Mouse (Mus musculus) kidney, postnatal 0 days (tissue): ENCODE results near the gene Micu1. TPM values are rescaled to one million over a fixed set of nuclear protein-coding genes. Genes with fewer than 3 reads are reported as not detected.

Experiments used
- ATAC-seq: fragments of 200-750 bp; cut with Nextera tagmentation; replicated peaks from 2 replicates; pipeline ENCODE4 v1.8.0; 2017; ENCODE audit warnings: low read depth, moderate number of reproducible peaks, moderate TSS enrichment, moderate library complexity; ENCODE audit not compliant: low FRiP score
- DNase-seq: peaks from one replicate; pipeline ENCODE4 v3.0.0-alpha.2; 2016; ENCODE audit warnings: low spot score
- H3K27ac ChIP-seq: fragments of 300-500 bp; sonication (generic); 2 replicates; pipeline ENCODE4 v1.5.1; 2014; ENCODE audit warnings: mild to moderate bottlenecking
- H3K27me3 ChIP-seq: fragments of 300-500 bp; sonication (generic); 2 replicates; pipeline ENCODE4 v1.6.1; 2014; ENCODE audit warnings: low read length, mixed read lengths; ENCODE audit not compliant: insufficient read depth
- H3K36me3 ChIP-seq: fragments of 300-500 bp; sonication (generic); 2 replicates; pipeline ENCODE4 v1.6.1; 2014; ENCODE audit warnings: low read length, mixed read lengths; ENCODE audit not compliant: insufficient read depth
- H3K4me1 ChIP-seq: fragments of 300-500 bp; sonication (generic); replicated peaks from 2 replicates; pipeline ENCODE4 v1.6.1; 2014; ENCODE audit warnings: antibody characterized with exemption, low read length, mixed read lengths; ENCODE audit not compliant: insufficient read depth
- H3K4me2 ChIP-seq: fragments of 300-500 bp; sonication (generic); 2 replicates; pipeline ENCODE4 v1.6.1; 2014; ENCODE audit warnings: mild to moderate bottlenecking, low read length, moderate library complexity, mixed read lengths
- H3K4me3 ChIP-seq: fragments of 300-500 bp; sonication (generic); replicated peaks from 2 replicates; pipeline ENCODE4 v1.5.1; 2014; ENCODE audit warnings: low read depth, low read length
- H3K9ac ChIP-seq: fragments of 300-500 bp; sonication (generic); 2 replicates; pipeline ENCODE4 v1.6.1; 2014; ENCODE audit warnings: low read depth, low read length
- H3K9me3 ChIP-seq: fragments of 300-500 bp; sonication (generic); replicated peaks from 2 replicates; pipeline ENCODE4 v1.6.1; 2016; ENCODE audit warnings: low read length, inconsistent platforms, mixed read lengths
- CTCF ChIP-seq: IDR thresholded peaks from 2 replicates; pipeline ENCODE4 v1.5.1; 2016; ENCODE audit warnings: antibody characterized with exemption, low read depth, mild to moderate bottlenecking, moderate library complexity
- WGBS: fragments of 180-500 bp; shearing (Covaris S2); extraction: QIAGEN DNeasy Blood & Tissue Kit; methylation state at CpG from one replicate; pipeline ENCODE4 v1.1.7; 2014; 5-methylcytosine and 5-hydroxymethylcytosine counted together
- polyA plus RNA-seq: library from polyadenylated mRNA; unstranded; fragments of >200 nt; fragmentation: Nextera tagmentation; extraction: Ambion mirVana; gene quantifications from 2 replicates; pipeline ENCODE4 v1.2.1, GENCODE M21; 2015

Gene Micu1
- polyA plus RNA-seq, 1 experiment from 2014 or later = 60.9 TPM

DNA sequence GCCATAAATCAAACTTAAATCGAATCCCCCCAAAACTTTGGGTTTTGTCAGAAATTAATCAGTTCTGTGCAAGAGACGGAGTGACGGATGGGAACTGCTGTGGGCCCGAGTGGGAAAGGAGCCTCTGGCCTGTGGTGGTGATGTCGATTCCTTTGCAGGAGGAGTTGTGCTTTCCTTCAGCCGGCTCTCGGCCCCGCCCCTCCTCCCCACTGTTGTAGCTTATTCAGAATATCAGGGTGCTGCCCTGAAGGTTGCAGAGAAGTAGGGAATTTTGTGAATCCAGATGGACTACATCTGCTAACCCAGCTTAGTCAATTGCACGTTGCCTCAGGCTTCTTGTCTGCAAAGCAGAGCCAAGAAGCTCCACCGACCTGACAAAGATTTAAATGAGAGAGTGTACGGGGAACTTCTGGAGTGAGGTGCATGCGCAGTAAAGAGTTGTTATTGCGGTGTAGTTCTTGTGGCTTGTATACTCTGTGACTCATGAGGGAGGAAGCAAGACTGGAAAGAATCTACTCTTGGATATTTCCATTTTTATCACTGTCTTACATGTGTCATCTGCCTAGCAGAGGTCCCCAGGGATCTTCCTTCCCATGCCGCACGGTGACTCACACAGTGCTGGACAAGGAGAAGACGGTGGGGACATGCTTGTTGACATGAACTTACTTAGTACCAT lies 123.0 kb downstream of the Micu1 start:
- no peak for DNase-seq
- no peaks in the 10 kb centered on the region for H3K9me3 ChIP-seq
- WGBS = 65% methylated on average over 16 of the region's 16 CpGs

DNA sequence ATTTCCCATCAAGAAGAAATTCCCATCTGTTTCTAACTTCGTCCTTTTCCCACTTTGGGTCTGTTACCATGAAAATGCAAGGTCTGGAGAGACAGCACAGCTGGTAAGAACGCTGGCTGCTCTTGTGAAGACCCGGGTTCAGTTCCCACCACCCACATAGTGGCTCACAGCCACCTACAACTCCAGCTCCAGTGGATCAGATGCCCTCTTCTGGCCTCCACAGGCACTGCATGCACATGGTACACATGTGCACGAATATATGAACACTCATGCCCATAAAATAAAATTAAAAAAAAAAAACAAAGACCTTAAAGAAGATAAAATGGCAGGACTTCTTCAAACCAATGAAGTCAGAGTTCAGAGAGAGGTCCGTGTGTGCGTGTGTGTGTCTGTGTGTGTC lies 127.6 kb downstream of the Micu1 start:
- TF ChIP-seq CTCF = peak; percentile 15; the same call in 1 of the 2 replicates
- no peaks in the 10 kb centered on the region for H3K27me3 ChIP-seq
- 98% methylated on average over 6 of the region's 6 CpGs for WGBS

More for the DNA sequence above, 123.0 kb downstream of the Micu1 start:
- H3K36me3 ChIP-seq = peaks cover 25% of the 10 kb centered on the region
- H3K27me3 ChIP-seq = no peaks in the 10 kb centered on the region
- TF ChIP-seq CTCF = no peak
- H3K9ac ChIP-seq = 0 out of 2 replicates have a peak overlapping the region, but pooled peaks have one; percentile 23
- no peak overlapping the region for H3K4me2 ChIP-seq
- H3K27ac ChIP-seq = no peak overlapping the region
- no peaks in the 10 kb centered on the region for H3K4me1 ChIP-seq
- H3K4me3 ChIP-seq = no peak overlapping the region
- ATAC-seq = no peak

DNA sequence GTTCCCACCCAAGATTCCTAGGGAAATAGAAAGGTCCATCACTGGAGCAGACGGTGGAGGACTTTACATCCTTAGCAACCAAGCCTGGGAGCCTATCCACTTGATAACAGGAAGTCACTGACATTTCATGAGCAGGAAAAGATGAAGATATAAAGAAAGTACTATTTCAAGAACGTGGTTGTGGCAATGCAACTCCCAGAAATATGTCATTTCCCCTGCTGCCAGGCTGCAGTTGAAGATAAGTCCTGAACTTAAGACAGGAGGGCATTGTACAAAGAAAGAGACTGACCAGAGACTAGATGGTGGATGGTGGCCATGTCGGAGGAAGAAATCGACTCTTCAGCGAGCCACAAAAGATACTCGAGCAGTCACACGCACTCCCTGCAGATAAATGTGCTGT lies 129.7 kb downstream of the Micu1 start:
- Histone ChIP-seq H3K27me3 (no peaks in the 10 kb centered on the region), H3K9me3 (no peaks in the 10 kb centered on the region), H3K4me2 (no peak overlapping the region), H3K36me3 (peaks cover 25% of the 10 kb centered on the region), H3K9ac (no peak overlapping the region), H3K4me3 (no peak overlapping the region), H3K4me1 (no peaks in the 10 kb centered on the region), H3K27ac (no peak overlapping the region)
- DNase-seq = no peak
- TF ChIP-seq CTCF = no peak
- no peak for ATAC-seq
- 77% methylated on average over 7 of the region's 7 CpGs for WGBS

More for the DNA sequence above, 127.6 kb downstream of the Micu1 start:
- no peaks in the 10 kb centered on the region for H3K9me3 ChIP-seq
- ATAC-seq = no peak
- no peak overlapping the region for H3K27ac ChIP-seq
- no peak overlapping the region for H3K9ac ChIP-seq
- no peak for DNase-seq
- H3K36me3 ChIP-seq = peaks cover 25% of the 10 kb centered on the region
- no peaks in the 10 kb centered on the region for H3K4me1 ChIP-seq
- H3K4me3 ChIP-seq = no peak overlapping the region
- no peak overlapping the region for H3K4me2 ChIP-seq

DNA sequence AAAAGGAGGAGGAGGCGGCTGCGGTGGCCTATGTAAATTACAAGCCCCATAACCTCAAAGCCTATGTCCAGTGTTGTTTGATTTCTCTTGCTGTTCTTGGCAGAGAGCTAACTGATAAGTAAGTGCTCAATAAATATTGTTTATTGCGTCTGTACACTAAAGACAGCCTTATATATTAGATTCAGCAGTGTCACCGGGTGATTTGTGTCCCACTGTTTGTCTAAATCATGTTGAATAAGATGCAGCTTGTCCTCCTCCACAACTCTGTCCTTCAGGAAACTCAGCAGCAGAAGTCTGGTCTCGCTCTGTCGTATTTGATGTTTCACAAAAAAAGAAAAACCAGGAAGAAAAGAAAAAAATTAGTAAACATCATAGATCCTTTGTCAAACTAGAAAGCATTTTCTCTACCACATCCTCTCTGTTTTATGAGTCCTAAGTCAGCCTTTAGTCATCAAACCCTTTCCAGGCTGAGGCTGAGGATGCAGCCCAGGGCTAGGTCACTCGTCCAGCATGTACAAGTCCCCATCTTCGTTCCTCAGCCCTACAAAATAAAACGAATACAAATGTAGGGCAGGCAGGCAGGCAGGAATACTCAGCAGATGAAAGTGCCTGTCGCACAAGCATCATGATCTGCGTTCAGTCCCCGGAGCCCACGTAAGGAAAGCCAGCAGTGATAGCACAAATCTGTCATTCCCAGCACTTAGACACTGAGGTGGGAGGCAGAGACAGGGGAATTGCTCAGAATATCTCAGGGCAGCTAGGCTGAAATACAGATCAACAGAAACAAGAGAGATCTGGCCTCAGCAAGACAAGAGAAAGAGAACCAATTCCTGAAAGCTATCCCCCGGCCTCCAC lies 133.3 kb downstream of the Micu1 start:
- H3K4me3 ChIP-seq = no peak overlapping the region
- ATAC-seq = peak; percentile 37; the same call in 1 of the 2 replicates
- H3K27me3 ChIP-seq = no peaks in the 10 kb centered on the region
- H3K9me3 ChIP-seq = no peaks in the 10 kb centered on the region
- no peak overlapping the region for H3K9ac ChIP-seq
- TF ChIP-seq CTCF = no peak
- peak; percentile 86 for DNase-seq
- H3K36me3 ChIP-seq = no peaks in the 10 kb centered on the region
- no peaks in the 10 kb centered on the region for H3K4me1 ChIP-seq
- WGBS = 41% methylated on average over 14 of the region's 14 CpGs
- peak overlapping the region; percentile 44 for H3K27ac ChIP-seq
- H3K4me2 ChIP-seq = no peak overlapping the region

DNA sequence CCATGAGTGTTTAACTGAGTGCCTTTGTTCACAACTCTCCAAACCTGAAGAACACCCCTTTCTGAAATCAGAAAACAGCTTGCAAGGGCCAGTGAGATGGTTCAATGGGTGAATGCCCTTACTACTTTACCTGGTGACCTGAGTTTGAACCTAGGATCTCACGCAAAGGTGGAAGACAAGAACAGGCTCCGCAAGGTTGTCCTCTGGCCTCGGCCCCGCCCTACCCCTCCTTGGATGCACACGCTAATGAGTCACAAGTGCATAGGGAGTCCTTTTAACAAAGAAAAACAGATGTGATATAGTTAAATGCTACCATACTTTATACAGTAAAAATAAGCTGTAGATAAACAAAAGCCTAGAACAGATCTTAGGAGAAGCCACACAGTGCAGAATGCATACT lies 135.2 kb downstream of the Micu1 start:
- no peak for ATAC-seq
- Histone ChIP-seq H3K4me1 (no peaks in the 10 kb centered on the region), H3K27ac (no peak overlapping the region), H3K36me3 (no peaks in the 10 kb centered on the region), H3K9ac (no peak overlapping the region), H3K27me3 (no peaks in the 10 kb centered on the region), H3K4me3 (no peak overlapping the region), H3K4me2 (no peak overlapping the region), H3K9me3 (no peaks in the 10 kb centered on the region)
- no peak for DNase-seq
- WGBS = 88% methylated on average over 5 of the region's 5 CpGs
- no peak for TF ChIP-seq CTCF

DNA sequence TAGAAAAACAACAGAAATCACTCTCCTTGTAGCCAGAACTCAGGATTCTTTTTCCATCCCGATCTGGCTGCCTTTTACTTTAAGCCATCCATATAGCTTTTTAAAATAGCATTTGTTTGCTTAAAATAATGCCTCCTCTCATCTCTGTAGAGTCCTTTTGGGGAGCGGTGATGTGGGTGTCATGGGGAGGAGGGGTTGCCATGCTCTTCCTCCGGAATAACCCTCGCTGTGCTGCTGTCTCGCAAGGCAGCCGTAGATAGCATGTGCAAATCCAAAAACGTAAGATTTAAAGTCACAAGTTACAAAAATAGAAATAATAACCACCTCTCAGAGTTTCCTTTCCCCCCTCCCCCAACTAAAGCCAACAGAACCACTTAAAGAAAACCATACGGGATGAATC lies 139.2 kb downstream of the Micu1 start:
- Histone ChIP-seq H3K9me3 (no peaks in the 10 kb centered on the region), H3K4me1 (peaks cover 10% of the 10 kb centered on the region; the same call in 1 of the 2 replicates), H3K4me3 (no peak overlapping the region), H3K9ac (no peak overlapping the region), H3K27me3 (no peaks in the 10 kb centered on the region), H3K27ac (no peak overlapping the region), H3K36me3 (no peaks in the 10 kb centered on the region), H3K4me2 (no peak overlapping the region)
- ATAC-seq (no peak), DNase-seq (no peak)
- 89% methylated on average over 8 of the region's 8 CpGs for WGBS
- TF ChIP-seq CTCF = no peak
